Mouse (Mus musculus) kidney, adult 10 weeks (tissue): Measurements from ENCODE around the gene Bscl2. TPM values are rescaled to one million over a fixed set of nuclear protein-coding genes. Genes with fewer than 3 reads are reported as not detected.

Source experiments
- polyA plus RNA-seq: library from polyadenylated mRNA; stranded (reverse); fragments of 350-450 nt; fragmentation: Illumina TruSeq; extraction: RNeasy Lipid Tissue Mini Kit (QIAGEN cat#74804); gene quantifications from one replicate; pipeline ENCODE4 v1.2.3, GENCODE M21; 2014; ENCODE audit warnings: low read depth, low replicate concordance

Bscl2 gene
- polyA plus RNA-seq, 1 experiment from 2014 or later: 21.8 TPM

Other genes with a start within 250 kb of the Bscl2 start
- gene Slc22a8, start 246.2 kb upstream of the Bscl2 start, polyA plus RNA-seq: 94.7 TPM
- 75.4 TPM for gene Slc22a6, start 219.4 kb upstream of the Bscl2 start, polyA plus RNA-seq
- gene Chrm1, start 173.7 kb upstream of the Bscl2 start, polyA plus RNA-seq: not detected
- 283 TPM for gene Slc3a2, start 114.1 kb upstream of the Bscl2 start, polyA plus RNA-seq
- gene Wdr74, start 101.6 kb upstream of the Bscl2 start, polyA plus RNA-seq: 6.9 TPM
- gene 1700092M07Rik, start 96.7 kb upstream of the Bscl2 start, polyA plus RNA-seq: not detected
- gene Stx5a, start 96.1 kb upstream of the Bscl2 start, polyA plus RNA-seq: 39.9 TPM
- gene Nxf1, start 80.4 kb upstream of the Bscl2 start, polyA plus RNA-seq: 50.7 TPM
- gene Tmem223, start 66.5 kb upstream of the Bscl2 start, polyA plus RNA-seq: 44.7 TPM
- gene Tmem179b, start 63.0 kb upstream of the Bscl2 start, polyA plus RNA-seq: 44.0 TPM
- gene Taf6l, start 51.0 kb upstream of the Bscl2 start, polyA plus RNA-seq: 0.77 TPM
- gene Polr2g, start 38.9 kb upstream of the Bscl2 start, polyA plus RNA-seq: 71.4 TPM
- 0.28 TPM for gene Zbtb3, start 34.9 kb upstream of the Bscl2 start, polyA plus RNA-seq
- gene Ttc9c, start 18.1 kb upstream of the Bscl2 start, polyA plus RNA-seq: 58.2 TPM
- gene Hnrnpul2, start 17.5 kb upstream of the Bscl2 start, polyA plus RNA-seq: 109 TPM
- gene AC129217.1, start 7.7 kb upstream of the Bscl2 start, polyA plus RNA-seq: not detected
- gene Gng3, start 1.7 kb downstream of the Bscl2 start, polyA plus RNA-seq: not detected
- gene Lrrn4cl, start 13.3 kb downstream of the Bscl2 start, polyA plus RNA-seq: 0.69 TPM
- gene Ubxn1, start 34.0 kb downstream of the Bscl2 start, polyA plus RNA-seq: 17.7 TPM
- gene Uqcc3, start 43.5 kb downstream of the Bscl2 start, polyA plus RNA-seq: 6.6 TPM
- 56.4 TPM for gene Lbhd1, start 46.3 kb downstream of the Bscl2 start, polyA plus RNA-seq
- not detected for gene Gm49403, start 46.5 kb downstream of the Bscl2 start, polyA plus RNA-seq
- gene 1810009A15Rik, start 51.4 kb downstream of the Bscl2 start, polyA plus RNA-seq: 17.3 TPM
- not detected for gene Gm49416, start 51.5 kb downstream of the Bscl2 start, polyA plus RNA-seq
- gene Ints5, start 55.5 kb downstream of the Bscl2 start, polyA plus RNA-seq: 0.32 TPM
- 80.0 TPM for gene Ganab, start 60.6 kb downstream of the Bscl2 start, polyA plus RNA-seq
- gene B3gat3, start 82.9 kb downstream of the Bscl2 start, polyA plus RNA-seq: 5.2 TPM
- gene Rom1, start 91.9 kb downstream of the Bscl2 start, polyA plus RNA-seq: 0.40 TPM
- 2.1 TPM for gene Eml3, start 92.1 kb downstream of the Bscl2 start, polyA plus RNA-seq
- 47.2 TPM for gene Mta2, start 104.4 kb downstream of the Bscl2 start, polyA plus RNA-seq
- 2.3 TPM for gene Tut1, start 116.4 kb downstream of the Bscl2 start, polyA plus RNA-seq
- 56.6 TPM for gene Eef1g, start 129.6 kb downstream of the Bscl2 start, polyA plus RNA-seq
- gene Ahnak, start 151.8 kb downstream of the Bscl2 start, polyA plus RNA-seq: 25.5 TPM